Mouse (Mus musculus) stomach, postnatal 0 days (tissue): Measurements from ENCODE around the gene Sumo3. TPM values are rescaled to one million over a fixed set of nuclear protein-coding genes. Genes with fewer than 3 reads are reported as not detected.
A peak's percentile ranks its signal among the peaks of the same experiment; 100 is the strongest.

ENCODE experiments used
- ATAC-seq: fragments of 200-750 bp; cut with Nextera tagmentation; 2 replicates; pipeline ENCODE4 v1.8.0; 2017; ENCODE audit not compliant: low FRiP score, low TSS enrichment
- DNase-seq: peaks from one replicate; pipeline ENCODE4 v3.0.0-alpha.2; 2016; ENCODE audit warnings: low spot score
- H3K27ac ChIP-seq: fragments of 300-500 bp; sonication (generic); replicated peaks from 2 replicates; pipeline ENCODE4 v1.5.1; 2014; ENCODE audit warnings: mild to moderate bottlenecking, control low read depth
- H3K27me3 ChIP-seq: fragments of 300-500 bp; sonication (generic); 2 replicates; pipeline ENCODE4 v1.6.1; 2014; ENCODE audit warnings: low read length; ENCODE audit not compliant: control insufficient read depth, insufficient read depth
- H3K36me3 ChIP-seq: fragments of 300-500 bp; sonication (generic); 2 replicates; pipeline ENCODE4 v1.6.1; 2014; ENCODE audit warnings: low read length, mixed read lengths; ENCODE audit not compliant: control insufficient read depth, insufficient read depth
- H3K4me1 ChIP-seq: fragments of 300-500 bp; sonication (generic); replicated peaks from 2 replicates; pipeline ENCODE4 v1.6.1; 2014; ENCODE audit warnings: antibody characterized with exemption; ENCODE audit not compliant: control insufficient read depth, insufficient read depth
- H3K4me2 ChIP-seq: fragments of 300-500 bp; sonication (generic); replicated peaks from 2 replicates; pipeline ENCODE4 v1.6.1; 2014; ENCODE audit warnings: low read depth, mild to moderate bottlenecking, control low read depth, moderate library complexity
- H3K4me3 ChIP-seq: fragments of 300-500 bp; sonication (generic); 2 replicates; pipeline ENCODE4 v1.5.1; 2014; ENCODE audit warnings: low read depth, low read length, control low read depth
- H3K9ac ChIP-seq: fragments of 300-500 bp; sonication (generic); 2 replicates; pipeline ENCODE4 v1.6.1; 2014; ENCODE audit warnings: mild to moderate bottlenecking, low read length, control low read depth, mixed read lengths
- H3K9me3 ChIP-seq: fragments of 300-500 bp; sonication (generic); 2 replicates; pipeline ENCODE4 v1.6.1; 2016; ENCODE audit warnings: low read length; ENCODE audit not compliant: control insufficient read depth
- CTCF ChIP-seq: IDR thresholded peaks from 2 replicates; pipeline ENCODE4 v1.5.1; 2016; ENCODE audit warnings: antibody characterized with exemption, low read depth, mild to moderate bottlenecking, moderate library complexity
- EP300 ChIP-seq: optimal IDR thresholded peaks from 2 replicates; pipeline ENCODE3; 2016; ENCODE audit warnings: antibody characterized with exemption
- WGBS: fragments of 180-500 bp; shearing (Covaris S2); extraction: QIAGEN DNeasy Blood & Tissue Kit; methylation state at CpG from one replicate; pipeline ENCODE4 v1.1.7; 2014; 5-methylcytosine and 5-hydroxymethylcytosine counted together
- polyA plus RNA-seq: library from polyadenylated mRNA; unstranded; fragments of >200 nt; fragmentation: Nextera tagmentation; extraction: Ambion mirVana; gene quantifications from 2 replicates; pipeline ENCODE4 v1.2.1, GENCODE M21; 2015

Gene Sumo3
- polyA plus RNA-seq, 1 experiment from 2014 or later, result 232 TPM

DNA sequence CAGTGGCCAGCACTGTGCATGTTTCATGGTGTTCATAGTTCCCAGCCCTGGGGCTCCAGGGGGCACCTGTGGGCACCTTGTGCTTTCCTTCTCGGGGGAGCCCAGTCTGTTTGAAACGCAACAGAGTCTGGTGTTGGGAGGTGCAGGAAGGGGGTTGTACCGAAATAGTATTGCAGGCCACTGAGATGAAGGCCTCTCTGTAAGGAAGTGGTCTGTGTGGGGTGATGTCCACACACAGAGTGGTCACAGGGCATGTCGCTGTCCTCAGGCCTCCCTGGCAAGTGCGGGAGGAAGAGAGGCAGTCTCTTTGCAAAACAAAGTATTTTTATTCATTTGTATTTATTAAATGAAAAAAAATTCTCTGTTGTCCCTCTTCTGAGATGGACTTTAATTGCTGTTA lies 39.7 kb downstream of the Sumo3 start:
- Histone ChIP-seq H3K36me3 (peaks cover 35% of the 10 kb centered on the region), H3K4me2 (no peak overlapping the region), H3K27ac (no peak overlapping the region), H3K27me3 (no peaks in the 10 kb centered on the region), H3K4me1 (no peaks in the 10 kb centered on the region), H3K9me3 (no peaks in the 10 kb centered on the region), H3K4me3 (no peak overlapping the region), H3K9ac (no peak overlapping the region)
- ATAC-seq (no peak), DNase-seq (no peak)
- WGBS, result 87% methylated on average over 5 of the region's 5 CpGs
- no peak for TF ChIP-seq EP300
- TF ChIP-seq CTCF, result no peak

DNA sequence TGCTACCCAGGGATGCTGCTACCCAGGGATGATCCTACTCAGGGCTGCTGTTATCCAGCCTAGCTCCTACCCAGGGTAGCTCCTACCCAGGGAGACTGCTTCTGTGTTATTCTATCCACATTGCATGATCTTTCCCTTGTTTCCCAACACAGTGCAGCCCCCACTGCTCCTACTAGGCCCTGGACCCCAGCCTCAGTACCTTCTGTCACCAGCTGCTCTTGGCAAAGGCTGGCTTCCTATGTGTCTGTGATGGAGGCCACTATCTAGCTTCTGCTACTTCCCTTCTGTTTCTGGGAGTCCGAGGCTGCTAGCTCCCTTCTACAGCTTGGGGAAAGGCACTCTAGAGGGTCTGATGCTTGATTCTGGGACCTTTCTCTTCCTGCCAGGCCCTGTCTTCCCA lies 41.6 kb downstream of the Sumo3 start:
- Histone ChIP-seq H3K4me1 (no peaks in the 10 kb centered on the region), H3K4me3 (no peak overlapping the region), H3K27me3 (no peaks in the 10 kb centered on the region), H3K36me3 (peaks cover 27% of the 10 kb centered on the region), H3K9ac (no peak overlapping the region), H3K9me3 (no peaks in the 10 kb centered on the region), H3K27ac (no peak overlapping the region), H3K4me2 (no peak overlapping the region)
- DNase-seq (no peak), ATAC-seq (no peak)
- no peak for TF ChIP-seq EP300
- TF ChIP-seq CTCF, result no peak
- 80% methylated on average over 1 of the region's 1 CpGs for WGBS

DNA sequence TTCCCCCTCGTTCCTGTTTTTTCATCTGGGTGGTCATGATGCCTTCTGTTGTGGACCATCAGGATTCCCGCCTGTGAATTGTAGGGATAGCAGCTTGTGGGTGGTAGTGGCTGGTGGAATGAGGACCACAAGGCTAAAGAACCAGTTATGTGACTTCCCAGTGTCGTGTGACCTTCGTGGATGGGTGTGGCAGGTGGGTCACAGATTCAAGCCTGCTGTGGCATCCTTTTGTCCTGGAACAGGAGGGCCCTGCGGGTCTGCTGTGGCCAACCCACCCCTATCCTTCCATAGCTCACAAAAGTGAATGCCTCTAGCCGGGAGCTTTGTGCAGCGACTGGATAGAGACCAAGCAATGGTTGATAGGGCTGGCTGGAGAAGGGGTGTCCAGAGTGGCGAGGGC lies 42.0 kb downstream of the Sumo3 start:
- TF ChIP-seq EP300 (no peak), CTCF (no peak)
- no peak overlapping the region for H3K27ac ChIP-seq
- DNase-seq (no peak), ATAC-seq (no peak)
- no peak overlapping the region for H3K4me3 ChIP-seq
- H3K9me3 ChIP-seq, result no peaks in the 10 kb centered on the region
- H3K4me1 ChIP-seq, result no peaks in the 10 kb centered on the region
- peaks cover 27% of the 10 kb centered on the region for H3K36me3 ChIP-seq
- H3K9ac ChIP-seq, result no peak overlapping the region
- no peaks in the 10 kb centered on the region for H3K27me3 ChIP-seq
- WGBS, result 76% methylated on average over 8 of the region's 8 CpGs
- H3K4me2 ChIP-seq, result no peak overlapping the region

DNA sequence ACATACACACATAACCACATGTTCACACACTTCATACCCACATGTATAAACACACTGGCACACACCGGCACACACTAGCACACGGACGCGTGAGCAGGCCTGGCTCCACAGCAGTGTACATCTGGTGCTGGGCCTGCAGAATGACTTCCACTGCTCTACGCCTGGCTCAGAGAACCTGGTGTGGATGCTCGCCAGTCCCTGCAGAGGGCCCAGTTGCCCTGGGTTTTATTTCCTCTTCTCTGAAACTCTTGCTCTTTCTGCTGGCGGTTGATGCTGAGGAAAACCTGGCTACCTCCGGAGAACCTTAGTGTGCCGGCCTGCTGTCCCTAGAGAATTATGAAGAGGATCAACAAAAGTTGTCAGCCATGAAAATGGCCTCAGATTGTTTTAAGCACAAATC lies 46.1 kb downstream of the Sumo3 start:
- H3K9me3 ChIP-seq, result no peaks in the 10 kb centered on the region
- H3K9ac ChIP-seq, result no peak overlapping the region
- 91% methylated on average over 9 of the region's 9 CpGs for WGBS
- H3K4me2 ChIP-seq, result no peak overlapping the region
- H3K4me1 ChIP-seq, result no peaks in the 10 kb centered on the region
- DNase-seq (no peak), ATAC-seq (no peak)
- no peak for TF ChIP-seq EP300
- no peak for TF ChIP-seq CTCF
- H3K4me3 ChIP-seq, result no peak overlapping the region
- H3K36me3 ChIP-seq, result no peaks in the 10 kb centered on the region
- H3K27ac ChIP-seq, result no peak overlapping the region
- no peaks in the 10 kb centered on the region for H3K27me3 ChIP-seq

DNA sequence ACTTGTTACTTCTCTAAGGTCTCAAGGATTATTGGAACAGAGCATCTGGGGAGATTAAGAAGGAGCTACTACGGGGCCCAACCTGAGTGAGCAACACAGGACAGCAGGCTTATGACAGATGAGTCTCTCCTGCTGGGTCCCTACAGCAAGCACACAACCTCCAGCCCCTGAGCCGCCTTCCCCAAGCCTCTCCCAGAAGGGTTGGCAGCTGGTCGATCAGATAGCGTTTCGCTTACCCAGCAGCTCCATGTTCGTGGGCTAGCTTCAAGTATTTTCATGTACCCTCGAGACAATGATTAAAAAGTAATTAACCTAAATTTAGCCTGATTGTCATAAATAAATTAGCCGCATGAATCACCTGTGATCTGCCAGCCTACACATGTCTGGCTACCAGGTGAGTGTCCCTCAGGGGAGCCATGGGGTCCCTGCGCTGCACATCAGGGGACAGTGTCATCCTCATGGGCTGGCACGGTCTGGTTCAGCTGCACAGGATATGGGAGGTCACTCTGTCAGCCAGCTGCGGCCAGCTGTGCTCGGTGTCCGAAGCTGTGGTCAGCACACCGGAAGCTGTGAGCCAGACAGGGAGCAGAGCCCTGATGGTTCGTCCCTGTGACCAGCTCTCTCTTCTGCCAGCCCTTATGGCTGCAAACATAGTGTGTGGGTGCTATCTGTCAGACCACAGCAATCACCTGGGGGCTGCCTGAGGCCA lies 52.5 kb downstream of the Sumo3 start:
- DNase-seq, result no peak
- no peaks in the 10 kb centered on the region for H3K4me1 ChIP-seq

DNA sequence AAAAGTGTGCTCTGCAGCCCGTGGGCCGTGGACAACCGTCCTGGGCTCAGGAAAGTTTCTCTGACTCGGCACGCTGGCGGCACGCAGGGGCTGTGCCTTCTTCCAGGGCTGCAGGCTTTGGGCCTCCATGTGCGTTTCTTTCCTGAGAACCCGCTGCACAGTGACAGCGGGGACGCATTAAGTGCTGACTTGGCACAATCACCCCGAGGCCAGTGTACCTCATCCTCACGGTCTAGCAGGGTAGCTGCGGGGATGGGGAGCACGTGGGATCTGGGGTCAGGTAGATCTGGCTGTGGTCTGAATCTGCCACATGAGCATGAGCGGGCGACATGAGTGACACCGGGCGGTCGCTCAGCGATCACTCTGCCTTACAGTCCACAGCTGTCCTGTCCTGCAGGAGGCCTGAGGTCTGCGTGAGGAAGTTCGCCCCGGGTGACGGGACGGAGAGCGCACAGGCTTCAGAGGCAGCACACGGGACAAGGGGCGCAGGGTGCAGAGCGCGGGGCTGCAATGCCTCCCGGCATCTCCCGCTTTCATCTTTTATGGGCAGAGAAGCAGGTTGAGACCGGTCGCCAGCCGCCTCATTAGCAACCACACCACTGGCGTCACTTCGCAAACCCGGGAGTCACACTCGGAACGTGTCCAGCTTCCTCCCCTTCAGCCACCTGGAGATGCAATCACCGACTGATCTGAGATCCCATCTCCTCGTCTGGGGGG lies 58.2 kb downstream of the Sumo3 start:
- DNase-seq (no peak), ATAC-seq (no peak)
- Histone ChIP-seq H3K36me3 (no peaks in the 10 kb centered on the region), H3K27me3 (no peaks in the 10 kb centered on the region), H3K4me2 (0 out of 2 replicates have a peak overlapping the region, but pooled peaks have one; percentile 11), H3K9ac (no peak overlapping the region), H3K27ac (no peak overlapping the region), H3K4me3 (no peak overlapping the region), H3K4me1 (no peaks in the 10 kb centered on the region), H3K9me3 (no peaks in the 10 kb centered on the region)
- TF ChIP-seq EP300, result no peak
- no peak for TF ChIP-seq CTCF
- WGBS, result 40% methylated on average over 43 of the region's 43 CpGs

More for the DNA sequence above, 52.5 kb downstream of the Sumo3 start:
- ATAC-seq, result peak; percentile 47; the same call in 1 of the 2 replicates
- H3K27me3 ChIP-seq, result no peaks in the 10 kb centered on the region
- WGBS, result 37% methylated on average over 15 of the region's 15 CpGs
- no peaks in the 10 kb centered on the region for H3K36me3 ChIP-seq
- H3K9ac ChIP-seq, result no peak overlapping the region
- H3K4me3 ChIP-seq, result no peak overlapping the region
- TF ChIP-seq EP300 (no peak), CTCF (no peak)
- H3K27ac ChIP-seq, result no peak overlapping the region
- H3K9me3 ChIP-seq, result no peaks in the 10 kb centered on the region
- H3K4me2 ChIP-seq, result no peak overlapping the region
